Mouse (Mus musculus): ENCODE measurements at regions not wholly inside any gene's neighbourhood (a gene's known extent, or its start where the extent isn't known, plus 50 kb on each side); places are given as distances from the start of the nearest gene placed in this dataset.

DNA sequence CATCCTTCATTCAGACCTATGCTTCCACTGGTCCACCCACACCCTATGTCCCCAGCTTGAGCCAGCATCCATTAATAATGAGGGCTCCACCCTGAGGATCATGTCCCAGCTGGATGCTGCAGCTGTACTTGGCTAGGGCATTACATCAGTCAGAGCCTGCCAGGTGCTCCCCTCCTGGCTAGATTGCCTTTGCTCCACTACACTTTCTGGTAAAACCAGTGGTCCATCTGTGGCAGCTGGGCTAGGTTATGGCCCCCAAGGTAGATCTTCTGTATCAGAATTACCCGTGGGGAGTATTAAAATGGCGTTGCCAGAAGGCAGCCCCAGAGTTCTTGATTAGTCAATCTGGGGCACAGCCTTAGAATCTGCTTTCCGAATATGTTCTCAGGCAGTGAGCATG is 94.7 kb upstream of the Sec61g start:
- no peak for TF ChIP-seq CTCF (IDR thresholded peaks at IDR 0.05; ENCODE audit: borderline replicate concordance, insufficient read depth, low read length)
- TF ChIP-seq POLR2A (IDR thresholded peaks at IDR 0.05; ENCODE audit: low read depth, low read length): no peak

Data from embryonic fibroblast, embryonic 13.5 days (primary cell).